In the genomic region with DNA sequence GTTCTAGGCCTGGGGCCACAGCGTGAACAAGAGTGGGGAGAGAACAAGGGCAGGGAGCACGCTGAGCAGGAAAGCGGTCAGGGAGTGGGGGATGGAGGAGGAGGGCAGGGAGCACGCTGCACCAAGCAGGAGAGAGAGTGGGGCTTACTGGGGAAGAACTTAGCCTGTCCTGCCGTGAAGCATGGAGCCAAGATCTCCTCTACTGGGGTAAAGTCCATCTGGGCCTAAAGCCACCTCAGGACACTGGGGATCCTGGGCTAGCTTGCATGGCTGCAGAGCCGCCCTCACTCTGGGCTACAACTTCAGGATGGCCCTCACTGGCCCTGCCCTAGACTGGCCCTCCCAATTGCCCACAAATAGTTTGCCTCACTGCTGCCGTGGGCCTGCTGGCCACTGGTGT, we compare ENCODE assay signal across 20 mouse cellular contexts.
DNase-seq lines count a peak whose midpoint lies in the region; ATAC-seq and TF ChIP-seq lines count a peak whose summit lies in the region.
"Had no signal": no experiment of that assay in that cellular context is flagged by ENCODE, and none has a peak within 500 bp of the region (broad histone marks: within the 10 kb centered on the region; RNA-seq: fewer than 3 reads in every experiment).

No protein-coding gene starts in this region.

- no peak for TF ChIP-seq POLR2A in kidney, adult 2 months (IDR thresholded peaks at IDR 0.05; ENCODE audit: low read depth, low read length)

- 0 out of 2 replicates have a peak overlapping the region, but pooled peaks have one; percentile 6 for H3K9ac ChIP-seq in heart, embryonic 16.5 days (ENCODE audit: low read length)
- no peak overlapping the region for H3K9ac ChIP-seq in kidney, embryonic 16.5 days (replicated peaks; ENCODE audit: low read length)
- H3K9ac ChIP-seq: forebrain, embryonic 12.5 days; heart, embryonic 13.5 days; hindbrain, embryonic 15.5 days had no signal

- H3K36me3 ChIP-seq in heart, embryonic 16.5 days (ENCODE audit: control insufficient read depth, insufficient read depth), result no peaks in the 10 kb centered on the region
- H3K36me3 ChIP-seq in kidney, adult 2 months (ENCODE audit: control insufficient read depth, insufficient read depth, low read length), result no peaks in the 10 kb centered on the region
- H3K36me3 ChIP-seq in kidney, embryonic 16.5 days (ENCODE audit: insufficient read depth, low read length), result no peaks in the 10 kb centered on the region
- H3K36me3 ChIP-seq: heart, embryonic 13.5 days; hindbrain, embryonic 15.5 days had no signal

- H3K4me3 ChIP-seq in heart, embryonic 16.5 days (ENCODE audit: low read length), result no peak overlapping the region
- no peak overlapping the region for H3K4me3 ChIP-seq in kidney, adult 2 months (ENCODE audit: insufficient read depth, low read depth, low read length)
- H3K4me3 ChIP-seq in kidney, embryonic 16.5 days (ENCODE audit: low read length), result no peak overlapping the region
- H3K4me3 ChIP-seq: embryonic facial prominence, embryonic 13.5 days; forebrain, embryonic 12.5 days; heart, adult 2 months; heart, embryonic 13.5 days; hindbrain, embryonic 15.5 days had no signal

- no peak overlapping the region for H3K27ac ChIP-seq in heart, embryonic 16.5 days (ENCODE audit: low read length)
- H3K27ac ChIP-seq in kidney, adult 2 months (ENCODE audit: insufficient read depth, low read depth, low read length), result 0 out of 2 replicates have a peak overlapping the region, but pooled peaks have one; percentile 5
- no peak overlapping the region for H3K27ac ChIP-seq in kidney, embryonic 16.5 days (ENCODE audit: low read length)
- H3K27ac ChIP-seq: embryonic facial prominence, embryonic 13.5 days; forebrain, embryonic 12.5 days; heart, adult 2 months; heart, embryonic 13.5 days; hindbrain, embryonic 15.5 days had no signal

- peaks cover 28% of the 10 kb centered on the region for H3K4me1 ChIP-seq in heart, embryonic 16.5 days (ENCODE audit: control insufficient read depth, insufficient read depth, low read length)
- H3K4me1 ChIP-seq in kidney, adult 2 months (ENCODE audit: control insufficient read depth, insufficient read depth, low read length), result peaks cover 29% of the 10 kb centered on the region
- peaks cover 30% of the 10 kb centered on the region for H3K4me1 ChIP-seq in kidney, embryonic 16.5 days (ENCODE audit: insufficient read depth, low read length)

- TF ChIP-seq CTCF in kidney, adult 2 months (conservative IDR thresholded peaks at IDR 0.05; ENCODE audit: insufficient read depth, insufficient read length, low read depth, low read length), result no peak

- H3K9me3 ChIP-seq in heart, embryonic 16.5 days (replicated peaks; ENCODE audit: control insufficient read depth, low read length), result no peaks in the 10 kb centered on the region
- H3K9me3 ChIP-seq in kidney, embryonic 16.5 days (ENCODE audit: low read length), result no peaks in the 10 kb centered on the region
- H3K9me3 ChIP-seq: embryonic facial prominence, embryonic 13.5 days; forebrain, embryonic 12.5 days; heart, embryonic 13.5 days; hindbrain, embryonic 15.5 days had no signal

- WGBS in heart, embryonic 16.5 days, result 85% methylated on average over 7 of the region's 7 CpGs
- 58% methylated on average over 7 of the region's 7 CpGs for WGBS in kidney, adult 2 months
- WGBS in kidney, embryonic 16.5 days, result 81% methylated on average over 7 of the region's 7 CpGs

- H3K4me2 ChIP-seq in heart, embryonic 16.5 days (ENCODE audit: low read depth, low read length), result no peak overlapping the region
- no peak overlapping the region for H3K4me2 ChIP-seq in kidney, embryonic 16.5 days (replicated peaks; ENCODE audit: low read depth, low read length)
- H3K4me2 ChIP-seq: embryonic facial prominence, embryonic 13.5 days; forebrain, embryonic 12.5 days; heart, embryonic 13.5 days; hindbrain, embryonic 15.5 days had no signal

- DNase-seq in heart, postnatal 4 days, result no peak
- peak; percentile 76 for DNase-seq in kidney, adult 2 months
- peak; percentile 32 for DNase-seq in adipocyte (ENCODE audit: low spot score)
- peak; percentile 39 for DNase-seq in kidney, postnatal 14 days
- no peak for DNase-seq in ovary, postnatal 36 days (ENCODE audit: low spot score)
- DNase-seq in ovary, postnatal 14 days (ENCODE audit: low spot score), result no peak
- DNase-seq: adrenal gland, postnatal 14 days; cerebellum, adult 18-20 months; cerebellum, adult 9-11 months; cerebellum, postnatal 36 days; gastrocnemius, postnatal 10 days; heart, adult 2 months; heart, postnatal 10 days had no signal

- no peak for ATAC-seq in heart, embryonic 16.5 days (replicated peaks; ENCODE audit: extremely low read depth, insufficient read depth, low FRiP score)
- ATAC-seq in kidney, embryonic 16.5 days (ENCODE audit: low FRiP score, low TSS enrichment), result no peak
- ATAC-seq: forebrain, embryonic 16.5 days had no signal

- no peaks in the 10 kb centered on the region for H3K27me3 ChIP-seq in heart, embryonic 16.5 days (ENCODE audit: control insufficient read depth, insufficient read depth, low read length)
- H3K27me3 ChIP-seq in kidney, adult 2 months (replicated peaks; ENCODE audit: control insufficient read depth, insufficient read depth, low read length), result no peaks in the 10 kb centered on the region
- no peaks in the 10 kb centered on the region for H3K27me3 ChIP-seq in kidney, embryonic 16.5 days (ENCODE audit: insufficient read depth, low read length)
- H3K27me3 ChIP-seq: embryonic facial prominence, embryonic 13.5 days; heart, embryonic 13.5 days; hindbrain, embryonic 15.5 days had no signal

Comparison
In these comparisons a context has a peak if more than half of its experiments do, and no peak if none do; other contexts are left out.
1. DNase-seq: peak in kidney, adult 2 months (single experiment), adipocyte (single experiment) and kidney, postnatal 14 days (single experiment); none in heart, postnatal 4 days (single experiment), ovary, postnatal 36 days (single experiment) and ovary, postnatal 14 days (single experiment).